Mouse (Mus musculus) liver, embryonic 11.5 days (tissue): Measurements from ENCODE around the gene Swap70. TPM values are rescaled to one million over a fixed set of nuclear protein-coding genes. Genes with fewer than 3 reads are reported as not detected.

Experiments used
- ATAC-seq: fragments of 200-750 bp; cut with Nextera tagmentation; replicated peaks from 2 replicates; pipeline ENCODE4 v1.8.0; 2017; ENCODE audit warnings: moderate number of reproducible peaks, mild to moderate bottlenecking, moderate TSS enrichment, moderate library complexity; ENCODE audit not compliant: low FRiP score
- DNase-seq: peaks from one replicate; pipeline ENCODE4 v3.0.0-alpha.2; 2017; ENCODE audit warnings: low spot score
- H3K27ac ChIP-seq: fragments of 300-500 bp; sonication (generic); 2 replicates; pipeline ENCODE4 v1.5.1; 2014; ENCODE audit warnings: mild to moderate bottlenecking, low read depth, low read length, control low read depth
- H3K27me3 ChIP-seq: fragments of 300-500 bp; sonication (generic); replicated peaks from 2 replicates; pipeline ENCODE4 v1.6.1; 2014; ENCODE audit warnings: low read length, mixed read lengths; ENCODE audit not compliant: control insufficient read depth, insufficient read depth
- H3K36me3 ChIP-seq: fragments of 300-500 bp; sonication (generic); 2 replicates; pipeline ENCODE4 v1.6.1; 2014; ENCODE audit warnings: mild to moderate bottlenecking, low read length, moderate library complexity, mixed read lengths; ENCODE audit not compliant: control insufficient read depth, insufficient read depth
- H3K4me1 ChIP-seq: fragments of 300-500 bp; sonication (generic); replicated peaks from 2 replicates; pipeline ENCODE4 v1.6.1; 2014; ENCODE audit warnings: low read length, mixed read lengths; ENCODE audit not compliant: control insufficient read depth, insufficient read depth
- H3K4me2 ChIP-seq: fragments of 300-500 bp; sonication (generic); 2 replicates; pipeline ENCODE4 v1.6.1; 2014; ENCODE audit warnings: mild to moderate bottlenecking, control low read depth, moderate library complexity
- H3K4me3 ChIP-seq: fragments of 300-500 bp; sonication (generic); 2 replicates; pipeline ENCODE4 v1.5.1; 2014; ENCODE audit warnings: low read depth, low read length, control low read depth
- H3K9ac ChIP-seq: fragments of 300-500 bp; sonication (generic); 2 replicates; pipeline ENCODE4 v1.6.1; 2014; ENCODE audit warnings: low read depth, low read length, control low read depth
- H3K9me3 ChIP-seq: fragments of 300-500 bp; sonication (generic); 2 replicates; pipeline ENCODE4 v1.6.1; 2016; ENCODE audit warnings: low read length, inconsistent platforms, mixed read lengths; ENCODE audit not compliant: control insufficient read depth
- WGBS: fragments of 180-500 bp; shearing (Covaris S2); extraction: QIAGEN DNeasy Blood & Tissue Kit; methylation state at CpG from one replicate; pipeline ENCODE4 v1.1.7; 2014; 5-methylcytosine and 5-hydroxymethylcytosine counted together
- polyA plus RNA-seq: library from polyadenylated mRNA; unstranded; fragments of >200 nt; fragmentation: Nextera tagmentation; extraction: Ambion mirVana; gene quantifications from 2 replicates; pipeline ENCODE4 v1.2.1, GENCODE M21; 2014

The Swap70 gene
- polyA plus RNA-seq, 1 experiment from 2014 or later = 19.6 TPM

- H3K4me1 ChIP-seq = peaks cover 8% of the 10 kb centered on the region; the same call in 1 of the 2 replicates
- no peak overlapping the region for H3K27ac ChIP-seq
- no peak for ATAC-seq
- H3K4me3 ChIP-seq = no peak overlapping the region
- H3K9me3 ChIP-seq = no peaks in the 10 kb centered on the region
- no peaks in the 10 kb centered on the region for H3K27me3 ChIP-seq
- no peak overlapping the region for H3K4me2 ChIP-seq
- DNase-seq = no peak
- no peaks in the 10 kb centered on the region for H3K36me3 ChIP-seq
- WGBS = 71% methylated on average over 4 of the region's 4 CpGs
- no peak overlapping the region for H3K9ac ChIP-seq
These were observed 38.6 kb downstream of the Swap70 start for GRCm38 (mm10) chr7:110259966-110260711.

DNA sequence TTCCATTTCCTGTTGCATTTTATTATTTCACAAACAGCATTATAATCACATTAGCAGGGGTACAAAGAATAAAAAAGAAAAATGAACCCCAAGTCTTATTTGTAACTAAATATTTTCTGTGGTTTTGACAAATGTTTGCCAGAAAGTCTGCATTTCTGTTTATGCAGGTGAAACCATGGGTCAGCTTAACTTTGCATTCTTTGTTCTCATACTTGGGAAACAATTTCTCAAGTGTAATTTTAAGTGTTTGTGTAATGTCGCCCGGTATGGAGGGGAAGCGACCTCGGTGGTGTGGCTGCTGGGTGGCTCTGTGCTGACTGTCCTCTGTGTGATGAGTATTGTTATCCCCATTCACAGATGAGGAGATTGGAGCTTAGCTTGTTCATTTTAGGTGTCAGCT is 40.3 kb downstream of the Swap70 start:
- Histone ChIP-seq H3K36me3 (no peaks in the 10 kb centered on the region), H3K4me1 (peaks cover 8% of the 10 kb centered on the region; the same call in 1 of the 2 replicates), H3K4me3 (no peak overlapping the region), H3K4me2 (no peak overlapping the region), H3K27ac (no peak overlapping the region), H3K27me3 (no peaks in the 10 kb centered on the region), H3K9me3 (no peaks in the 10 kb centered on the region), H3K9ac (no peak overlapping the region)
- WGBS = 77% methylated on average over 4 of the region's 4 CpGs
- ATAC-seq (no peak), DNase-seq (no peak)

GRCm38 (mm10) chr7:110262661-110263060 is 41.1 kb downstream of the Swap70 start:
- no peak overlapping the region for H3K27ac ChIP-seq
- no peak overlapping the region for H3K4me2 ChIP-seq
- no peak overlapping the region for H3K9ac ChIP-seq
- ATAC-seq (no peak), DNase-seq (no peak)
- H3K9me3 ChIP-seq = no peaks in the 10 kb centered on the region
- WGBS = 44% methylated on average over 1 of the region's 1 CpGs
- H3K4me1 ChIP-seq = peaks cover 6% of the 10 kb centered on the region; the same call in 1 of the 2 replicates
- no peaks in the 10 kb centered on the region for H3K27me3 ChIP-seq
- H3K4me3 ChIP-seq = no peak overlapping the region
- no peaks in the 10 kb centered on the region; the same call in 1 of the 2 replicates for H3K36me3 ChIP-seq

DNA sequence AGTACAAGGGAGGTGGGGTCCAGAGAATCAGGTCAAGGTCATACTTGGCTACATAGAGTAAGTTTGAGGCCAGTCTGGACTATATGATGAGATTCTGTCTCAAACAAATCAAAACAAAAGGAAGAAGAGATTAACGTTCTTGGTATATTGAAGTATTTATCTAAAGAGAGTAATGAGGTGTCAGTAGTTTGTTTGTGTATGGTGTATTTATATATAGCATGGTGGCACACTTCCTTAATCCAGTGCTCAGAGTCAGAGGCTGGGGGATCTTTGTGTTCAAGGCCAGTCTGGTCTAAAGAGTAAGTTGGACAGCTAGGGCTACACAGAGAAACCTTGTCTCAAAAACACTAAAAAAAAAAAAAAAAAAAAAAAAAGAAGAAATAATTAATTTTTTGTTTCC is 42.0 kb downstream of the Swap70 start:
- no peak overlapping the region for H3K4me2 ChIP-seq
- H3K27me3 ChIP-seq = no peaks in the 10 kb centered on the region
- H3K9ac ChIP-seq = no peak overlapping the region
- H3K27ac ChIP-seq = no peak overlapping the region
- DNase-seq = no peak
- WGBS = 55% methylated on average over 1 of the region's 1 CpGs
- peaks cover 1% of the 10 kb centered on the region; the same call in 1 of the 2 replicates for H3K4me1 ChIP-seq
- no peak overlapping the region for H3K4me3 ChIP-seq
- no peaks in the 10 kb centered on the region for H3K9me3 ChIP-seq
- H3K36me3 ChIP-seq = no peaks in the 10 kb centered on the region; the same call in 1 of the 2 replicates
- no peak for ATAC-seq

DNA sequence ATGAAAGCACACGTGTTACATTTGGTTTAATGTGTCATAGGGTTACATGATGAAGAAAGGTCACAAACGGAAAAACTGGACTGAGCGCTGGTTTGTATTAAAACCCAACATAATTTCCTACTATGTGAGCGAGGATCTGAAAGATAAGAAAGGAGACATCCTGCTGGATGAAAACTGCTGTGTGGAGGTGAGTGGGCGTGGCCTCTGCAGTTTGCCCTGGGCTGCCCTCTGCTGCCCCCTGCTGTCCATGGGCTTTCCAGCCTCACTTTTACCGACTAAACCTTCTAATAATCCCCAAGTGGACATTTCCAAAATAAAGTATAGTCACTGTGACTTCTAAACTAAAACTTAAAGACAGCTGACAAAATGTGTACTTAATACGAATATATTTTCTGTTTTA is 44.3 kb downstream of the Swap70 start:
- H3K27me3 ChIP-seq = no peaks in the 10 kb centered on the region
- H3K36me3 ChIP-seq = peaks cover 9% of the 10 kb centered on the region; the same call in 1 of the 2 replicates
- no peak overlapping the region for H3K9ac ChIP-seq
- H3K27ac ChIP-seq = no peak overlapping the region
- no peak overlapping the region for H3K4me2 ChIP-seq
- H3K4me1 ChIP-seq = peaks cover 4% of the 10 kb centered on the region; the same call in 1 of the 2 replicates
- H3K4me3 ChIP-seq = no peak overlapping the region
- no peaks in the 10 kb centered on the region for H3K9me3 ChIP-seq
- ATAC-seq (peak; percentile 49), DNase-seq (peak; percentile 81)
- WGBS = 19% methylated on average over 7 of the region's 7 CpGs

- no peak overlapping the region for H3K9ac ChIP-seq
- no peak overlapping the region for H3K4me3 ChIP-seq
- no peak overlapping the region for H3K27ac ChIP-seq
- H3K4me2 ChIP-seq = no peak overlapping the region
- no peak for ATAC-seq
- H3K27me3 ChIP-seq = no peaks in the 10 kb centered on the region
- H3K9me3 ChIP-seq = no peaks in the 10 kb centered on the region
- H3K4me1 ChIP-seq = peaks cover 4% of the 10 kb centered on the region
- H3K36me3 ChIP-seq = peaks cover 9% of the 10 kb centered on the region; the same call in 1 of the 2 replicates
- no peak for DNase-seq
These were observed 45.5 kb downstream of the Swap70 start for GRCm38 (mm10) chr7:110267014-110267413.

DNA sequence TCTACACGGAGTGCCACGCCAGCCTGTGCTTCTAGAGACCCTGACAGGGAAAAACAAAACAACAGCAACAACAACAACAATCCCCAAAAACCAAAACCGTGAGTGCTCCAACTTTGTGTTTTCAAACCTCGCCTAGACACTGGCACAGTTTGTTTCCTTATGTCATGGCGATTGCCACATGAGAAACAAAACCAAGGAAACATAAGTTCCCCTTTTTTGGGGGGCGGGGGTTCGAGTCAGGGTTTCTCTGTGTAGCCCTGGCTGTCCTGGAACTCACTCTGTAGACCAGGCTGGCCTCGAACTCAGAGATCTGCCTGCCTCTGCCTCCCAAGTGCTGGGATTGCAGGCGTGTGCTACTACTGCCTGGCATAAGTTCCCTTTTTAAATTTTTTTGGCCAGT is 46.5 kb downstream of the Swap70 start:
- Histone ChIP-seq H3K9me3 (no peaks in the 10 kb centered on the region), H3K4me3 (no peak overlapping the region), H3K36me3 (peaks cover 9% of the 10 kb centered on the region; the same call in 1 of the 2 replicates), H3K27ac (no peak overlapping the region), H3K4me2 (no peak overlapping the region), H3K4me1 (peaks cover 4% of the 10 kb centered on the region), H3K9ac (no peak overlapping the region), H3K27me3 (no peaks in the 10 kb centered on the region)
- no peak for DNase-seq
- WGBS = 76% methylated on average over 9 of the region's 9 CpGs
- ATAC-seq = no peak

DNA sequence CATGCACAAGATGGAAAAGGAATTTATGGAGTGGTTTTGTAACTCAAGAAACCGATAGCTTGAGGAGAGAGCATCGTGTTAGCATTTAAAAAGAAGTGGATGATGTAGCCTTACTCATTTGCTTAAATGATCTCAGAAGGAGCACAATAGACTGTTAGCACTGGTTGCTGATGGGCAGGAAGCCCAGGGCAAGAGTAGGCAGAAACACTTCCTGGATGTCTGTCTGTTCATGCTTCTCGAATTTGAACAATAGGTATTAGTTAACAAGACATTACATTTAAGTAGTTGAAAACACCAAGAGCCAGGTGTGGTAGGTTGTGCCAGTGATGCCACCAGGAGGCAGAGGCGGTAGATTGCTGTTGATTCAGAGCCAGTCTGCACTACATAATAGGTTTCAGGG is 47.0 kb downstream of the Swap70 start:
- no peak for DNase-seq
- WGBS = 81% methylated on average over 4 of the region's 4 CpGs
- H3K27me3 ChIP-seq = no peaks in the 10 kb centered on the region

GRCm38 (mm10) chr7:110269777-110270176 is 48.3 kb downstream of the Swap70 start:
- no peak overlapping the region for H3K4me2 ChIP-seq
- H3K27me3 ChIP-seq = no peaks in the 10 kb centered on the region
- no peak for DNase-seq
- H3K36me3 ChIP-seq = peaks cover 14% of the 10 kb centered on the region; the same call in 1 of the 2 replicates
- peaks cover 4% of the 10 kb centered on the region for H3K4me1 ChIP-seq
- WGBS = 84% methylated on average over 14 of the region's 14 CpGs
- H3K27ac ChIP-seq = no peak overlapping the region
- H3K9ac ChIP-seq = no peak overlapping the region
- no peak overlapping the region for H3K4me3 ChIP-seq
- no peaks in the 10 kb centered on the region for H3K9me3 ChIP-seq
- ATAC-seq = no peak

More for the DNA sequence above, 47.0 kb downstream of the Swap70 start:
- H3K4me1 ChIP-seq = peaks cover 4% of the 10 kb centered on the region
- H3K27ac ChIP-seq = no peak overlapping the region
- no peak overlapping the region for H3K9ac ChIP-seq
- peaks cover 9% of the 10 kb centered on the region; the same call in 1 of the 2 replicates for H3K36me3 ChIP-seq
- H3K4me3 ChIP-seq = no peak overlapping the region
- ATAC-seq = no peak
- H3K4me2 ChIP-seq = no peak overlapping the region
- H3K9me3 ChIP-seq = no peaks in the 10 kb centered on the region
